Mouse (Mus musculus) hindbrain, embryonic 12.5 days (tissue): ENCODE measurements around the gene Krtap6-2. TPM values are rescaled to one million over a fixed set of nuclear protein-coding genes. Genes with fewer than 3 reads are reported as not detected.

ENCODE experiments used
- ATAC-seq: fragments of 200-750 bp; cut with Nextera tagmentation; 2 replicates; pipeline ENCODE4 v1.8.0; 2017; ENCODE audit warnings: moderate TSS enrichment; ENCODE audit not compliant: low FRiP score
- H3K27ac ChIP-seq: fragments of 300-500 bp; sonication (generic); 2 replicates; pipeline ENCODE4 v1.5.1; 2016; ENCODE audit warnings: mild to moderate bottlenecking
- H3K27me3 ChIP-seq: fragments of 300-500 bp; sonication (generic); 2 replicates; pipeline ENCODE4 v1.6.1; 2016; ENCODE audit warnings: mild to moderate bottlenecking
- H3K36me3 ChIP-seq: fragments of 300-500 bp; sonication (generic); 2 replicates; pipeline ENCODE4 v1.6.1; 2016; ENCODE audit warnings: mild to moderate bottlenecking
- H3K4me1 ChIP-seq: fragments of 300-500 bp; sonication (generic); 2 replicates; pipeline ENCODE4 v1.6.1; 2016
- H3K4me2 ChIP-seq: fragments of 300-500 bp; sonication (generic); replicated peaks from 2 replicates; pipeline ENCODE4 v1.6.1; 2016; ENCODE audit warnings: mild to moderate bottlenecking
- H3K4me3 ChIP-seq: fragments of 300-500 bp; sonication (generic); 2 replicates; pipeline ENCODE4 v1.5.1; 2016; ENCODE audit warnings: mild to moderate bottlenecking
- H3K9ac ChIP-seq: fragments of 300-500 bp; sonication (generic); 2 replicates; pipeline ENCODE4 v1.6.1; 2016; ENCODE audit warnings: mild to moderate bottlenecking, moderate library complexity
- H3K9me3 ChIP-seq: fragments of 300-500 bp; sonication (generic); replicated peaks from 2 replicates; pipeline ENCODE4 v1.6.1; 2016; ENCODE audit warnings: mild to moderate bottlenecking
- WGBS: fragments of 180-500 bp; shearing (Covaris S2); methylation state at CpG from one replicate; pipeline ENCODE4 v1.1.7; 2016; 5-methylcytosine and 5-hydroxymethylcytosine counted together
- polyA plus RNA-seq: library from polyadenylated mRNA; unstranded; fragments of >200 nt; fragmentation: Nextera tagmentation; extraction: Ambion mirVana; gene quantifications from 2 replicates; pipeline ENCODE4 v1.2.1, GENCODE M21; 2016

The Krtap6-2 gene
- polyA plus RNA-seq: not detected in 2 replicates

- 95% methylated on average over 3 of the region's 3 CpGs for WGBS
- H3K36me3 ChIP-seq: no peaks in the 10 kb centered on the region
- H3K27ac ChIP-seq: no peak within 1 kb of the TSS
- no peak for ATAC-seq
- H3K27me3 ChIP-seq: no peaks in the 10 kb centered on the region
- H3K4me2 ChIP-seq: no peak within 1 kb of the TSS
- no peak within 1 kb of the TSS for H3K4me3 ChIP-seq
- no peaks in the 10 kb centered on the region for H3K4me1 ChIP-seq
- H3K9me3 ChIP-seq: no peaks in the 10 kb centered on the region
- no peak within 1 kb of the TSS for H3K9ac ChIP-seq
Measured at GRCm38 (mm10) chr16:89420011-89420410, at the start of gene Krtap6-2. TSS of gene Krtap6-2 (minus strand) at chr16:89420111.

DNA sequence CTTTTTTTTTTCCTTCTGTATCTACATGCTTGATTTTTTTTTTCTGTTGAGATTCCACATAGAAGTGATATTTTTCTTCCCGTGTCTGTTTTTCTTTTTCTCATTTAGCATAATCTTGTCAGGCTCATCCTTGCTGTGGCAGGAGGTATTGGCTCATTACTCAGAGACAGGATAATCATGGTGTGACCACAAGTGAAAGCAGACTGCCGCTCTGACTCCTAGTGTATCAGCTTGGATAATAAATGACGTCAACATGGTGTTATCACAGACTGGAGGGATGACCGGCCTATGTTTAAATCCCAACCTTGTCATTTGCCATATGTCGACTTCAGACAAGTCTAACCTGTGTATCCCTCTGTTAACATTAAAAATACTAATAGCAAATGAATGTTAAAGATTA lies 41.3 kb upstream of the Krtap6-2 start:
- 0 out of 2 replicates have a peak, but pooled peaks have one; percentile 58 for ATAC-seq
- Histone ChIP-seq H3K27me3 (no peaks in the 10 kb centered on the region), H3K4me2 (no peak overlapping the region), H3K27ac (no peak overlapping the region), H3K4me3 (no peak overlapping the region), H3K36me3 (no peaks in the 10 kb centered on the region), H3K9me3 (no peaks in the 10 kb centered on the region), H3K4me1 (no peaks in the 10 kb centered on the region), H3K9ac (no peak overlapping the region)
- 80% methylated on average over 5 of the region's 5 CpGs for WGBS

- H3K9me3 ChIP-seq: 0 out of 2 replicates have a peak, but pooled peaks cover 8% of the 10 kb centered on the region
- H3K9ac ChIP-seq: no peak overlapping the region
- no peak overlapping the region for H3K27ac ChIP-seq
- H3K4me2 ChIP-seq: no peak overlapping the region
- no peak overlapping the region for H3K4me3 ChIP-seq
- H3K4me1 ChIP-seq: no peaks in the 10 kb centered on the region
- no peaks in the 10 kb centered on the region for H3K27me3 ChIP-seq
- 87% methylated on average over 2 of the region's 2 CpGs for WGBS
- ATAC-seq: no peak
- H3K36me3 ChIP-seq: no peaks in the 10 kb centered on the region
Measured at GRCm38 (mm10) chr16:89429586-89429985, 9.7 kb upstream of the Krtap6-2 start.

DNA sequence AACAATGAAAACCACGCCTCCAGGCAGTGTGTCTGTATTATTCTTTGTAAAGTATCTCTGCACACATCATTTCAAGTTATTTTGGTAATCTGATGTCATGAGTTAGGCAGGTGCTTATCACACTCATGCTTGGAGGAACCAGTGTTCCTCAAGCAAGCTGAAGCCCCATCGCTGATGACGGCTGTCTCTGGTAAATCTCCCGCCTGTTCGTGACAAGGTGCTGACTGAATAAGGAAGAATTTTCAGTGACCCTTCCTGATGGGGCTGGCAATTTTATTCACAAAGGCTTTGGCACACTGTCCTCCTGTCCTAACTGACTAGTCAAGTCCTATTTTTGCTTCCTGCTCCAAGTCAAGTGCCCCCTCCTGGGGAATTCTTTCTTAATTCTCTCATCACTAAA lies 5.4 kb upstream of the Krtap6-2 start:
- WGBS: 86% methylated on average over 5 of the region's 5 CpGs
- no peak overlapping the region for H3K4me3 ChIP-seq
- no peak for ATAC-seq
- H3K9ac ChIP-seq: no peak overlapping the region
- H3K9me3 ChIP-seq: 0 out of 2 replicates have a peak, but pooled peaks cover 8% of the 10 kb centered on the region
- H3K27me3 ChIP-seq: no peaks in the 10 kb centered on the region
- H3K4me1 ChIP-seq: no peaks in the 10 kb centered on the region
- no peaks in the 10 kb centered on the region for H3K36me3 ChIP-seq
- H3K4me2 ChIP-seq: no peak overlapping the region
- no peak overlapping the region for H3K27ac ChIP-seq

DNA sequence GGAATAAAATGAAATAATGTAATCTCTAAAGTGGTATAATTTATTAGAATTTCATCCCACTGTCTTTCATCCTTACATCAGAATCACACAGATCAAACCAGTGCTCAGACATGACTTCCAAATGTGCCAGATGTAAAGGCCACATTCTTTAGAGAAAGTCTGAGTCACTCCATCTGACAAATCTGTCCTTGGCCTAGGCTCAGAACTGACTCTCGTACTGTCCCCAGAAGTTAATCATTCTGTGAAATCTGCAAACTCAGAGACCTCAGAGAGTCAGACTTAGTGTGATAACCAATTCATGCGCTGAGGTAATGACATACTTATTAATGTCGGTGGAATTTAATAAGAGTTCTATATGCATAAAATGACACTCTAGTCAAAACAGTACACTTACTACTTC lies 3.6 kb downstream of the Krtap6-2 start:
- Histone ChIP-seq H3K4me2 (no peak overlapping the region), H3K9ac (no peak overlapping the region), H3K27ac (no peak overlapping the region), H3K4me1 (no peaks in the 10 kb centered on the region), H3K27me3 (no peaks in the 10 kb centered on the region), H3K4me3 (no peak overlapping the region), H3K36me3 (no peaks in the 10 kb centered on the region), H3K9me3 (no peaks in the 10 kb centered on the region)
- 92% methylated on average over 3 of the region's 3 CpGs for WGBS
- no peak for ATAC-seq

DNA sequence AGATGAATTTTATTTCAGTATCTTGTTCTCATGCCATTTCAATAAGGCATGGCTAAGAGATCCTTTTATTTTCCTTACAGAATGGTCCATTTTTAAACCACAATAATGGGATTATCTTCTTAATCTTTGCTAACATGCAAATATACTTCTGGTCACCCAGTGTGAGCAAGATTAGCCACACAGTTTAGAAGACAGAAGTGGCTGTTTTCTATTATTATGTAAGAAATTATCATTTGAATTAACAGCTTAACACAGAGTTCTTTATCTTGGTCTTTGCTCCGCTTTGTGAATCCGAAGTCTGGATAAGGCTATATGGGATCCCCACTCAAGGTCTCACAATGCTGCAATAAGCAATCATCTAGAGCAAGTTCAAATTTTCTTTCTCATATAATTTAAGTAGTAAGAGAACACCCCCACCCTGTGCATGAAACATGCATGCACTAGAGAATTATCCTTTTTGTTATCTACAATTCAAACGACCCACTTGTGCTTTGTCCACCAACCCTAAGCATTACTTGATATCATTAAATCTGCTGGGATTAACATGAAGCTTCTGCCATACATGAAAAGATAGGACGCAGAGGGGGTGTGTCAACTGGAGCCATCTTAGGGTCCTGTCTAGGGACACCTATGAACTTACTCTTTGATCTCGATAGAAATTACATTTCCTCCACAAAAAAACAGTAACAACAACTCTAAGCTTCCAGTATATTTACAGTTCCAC lies 9.4 kb downstream of the Krtap6-2 start:
- Histone ChIP-seq H3K36me3 (no peaks in the 10 kb centered on the region), H3K4me3 (no peak overlapping the region), H3K9me3 (no peaks in the 10 kb centered on the region), H3K9ac (no peak overlapping the region), H3K27ac (no peak overlapping the region), H3K4me2 (no peak overlapping the region), H3K4me1 (no peaks in the 10 kb centered on the region), H3K27me3 (no peaks in the 10 kb centered on the region)
- no peak; the same call in 1 of the 2 replicates for ATAC-seq
- 76% methylated on average over 5 of the region's 5 CpGs for WGBS

GRCm38 (mm10) chr16:89403768-89404167 lies 16.1 kb downstream of the Krtap6-2 start, which contains the start of gene Krtap21-1:
TSS of gene Krtap21-1 (minus strand) at chr16:89403868.
- Histone ChIP-seq H3K4me3 (no peak within 1 kb of the TSS), H3K9me3 (no peaks in the 10 kb centered on the region), H3K27me3 (no peaks in the 10 kb centered on the region), H3K4me2 (no peak within 1 kb of the TSS), H3K4me1 (no peaks in the 10 kb centered on the region), H3K9ac (no peak within 1 kb of the TSS), H3K27ac (no peak within 1 kb of the TSS), H3K36me3 (no peaks in the 10 kb centered on the region)
- ATAC-seq: no peak
- 81% methylated on average over 2 of the region's 2 CpGs for WGBS

DNA sequence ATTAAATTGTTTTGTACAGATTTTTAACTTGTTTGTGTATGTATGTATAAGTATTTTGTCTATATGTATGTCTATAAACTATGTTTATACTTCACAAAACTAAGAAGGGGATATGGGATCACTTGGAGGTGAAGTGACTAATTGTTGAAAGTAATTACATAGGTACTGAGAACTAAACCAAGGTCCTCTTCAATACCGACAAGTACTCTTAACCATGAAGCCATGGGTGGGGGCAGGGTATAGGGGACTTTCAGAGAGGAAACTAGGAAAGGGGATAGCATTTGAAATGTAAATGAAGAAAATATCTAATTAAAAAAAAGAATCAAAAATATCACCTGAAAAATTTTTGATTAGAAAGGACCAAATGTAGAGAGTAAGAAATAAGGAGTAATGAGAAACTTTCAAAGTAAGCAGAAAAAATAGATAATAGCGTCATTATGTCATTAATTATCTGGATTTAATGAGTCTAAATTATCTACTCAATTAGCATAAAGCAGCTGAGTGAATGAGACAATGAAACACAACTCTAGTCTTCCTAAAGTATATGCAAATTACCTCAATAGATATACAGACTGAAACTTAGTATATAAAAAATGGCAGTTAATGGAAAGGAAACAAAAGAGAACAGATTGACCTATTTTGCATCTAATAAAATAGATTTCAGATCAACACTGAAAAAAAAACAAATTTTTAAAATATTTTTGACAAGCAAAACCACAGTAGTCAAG lies 47.0 kb downstream of the Krtap6-2 start:
- Histone ChIP-seq H3K4me3 (no peak overlapping the region), H3K36me3 (no peaks in the 10 kb centered on the region), H3K27me3 (no peaks in the 10 kb centered on the region), H3K4me2 (no peak overlapping the region), H3K27ac (no peak overlapping the region), H3K4me1 (no peaks in the 10 kb centered on the region), H3K9me3 (no peaks in the 10 kb centered on the region), H3K9ac (no peak overlapping the region)
- WGBS: 64% methylated on average over 2 of the region's 2 CpGs
- no peak for ATAC-seq

Other genes with a start within 250 kb of the Krtap6-2 start
- not detected in 2 replicates for gene 1110057P08Rik, start 245.4 kb downstream of the Krtap6-2 start, polyA plus RNA-seq
- gene Krtap20-2, start 214.2 kb downstream of the Krtap6-2 start, polyA plus RNA-seq: not detected in 2 replicates
- gene Krtap21-1, start 16.2 kb downstream of the Krtap6-2 start, polyA plus RNA-seq: not detected in 2 replicates
- not detected in 2 replicates for gene Krtap8-1, start 67.8 kb upstream of the Krtap6-2 start, polyA plus RNA-seq
- gene Krtap7-1, start 88.2 kb upstream of the Krtap6-2 start, polyA plus RNA-seq: not detected in 2 replicates
- not detected in 2 replicates for gene Krtap11-1, start 151.1 kb upstream of the Krtap6-2 start, polyA plus RNA-seq